Mouse (Mus musculus) NIH3T3 (cell line): ENCODE measurements at regions not wholly inside any gene's neighbourhood (a gene's known extent, or its start where the extent isn't known, plus 50 kb on each side); places are given as distances from the start of the nearest gene placed in this dataset.

Source experiments
- DNase-seq: peaks from one replicate; pipeline ENCODE4 v3.0.0-alpha.2; 2012; ENCODE audit warnings: low read depth

GRCm38 (mm10) chr3:133599731-133600130 lies 54.8 kb upstream of the Tet2 start:
- no peak for DNase-seq

- DNase-seq = peak; percentile 87
Observed at GRCm38 (mm10) chr3:133600447-133601220, 55.7 kb upstream of the Tet2 start.

- no peak for DNase-seq
Observed at GRCm38 (mm10) chr3:133605460-133605859, 60.5 kb upstream of the Tet2 start.

- DNase-seq = no peak
Observed at GRCm38 (mm10) chr3:133608845-133609261, 63.9 kb upstream of the Tet2 start.

GRCm38 (mm10) chr3:133613836-133614711 lies 69.1 kb upstream of the Tet2 start:
- DNase-seq = no peak

GRCm38 (mm10) chr3:133614712-133615426 lies 69.9 kb upstream of the Tet2 start:
- DNase-seq = no peak

GRCm38 (mm10) chr3:133617036-133617435 lies 72.1 kb upstream of the Tet2 start:
- no peak for DNase-seq

- DNase-seq = no peak
Observed at GRCm38 (mm10) chr3:133618491-133618890, 73.6 kb upstream of the Tet2 start.

- no peak for DNase-seq
Observed at GRCm38 (mm10) chr3:133623201-133623744, 78.3 kb upstream of the Tet2 start.

GRCm38 (mm10) chr3:133624079-133624875 lies 79.3 kb upstream of the Tet2 start:
- no peak for DNase-seq

GRCm38 (mm10) chr3:133625046-133625445 lies 80.1 kb upstream of the Tet2 start:
- no peak for DNase-seq

- peak; percentile 35 for DNase-seq
Observed at GRCm38 (mm10) chr3:133626442-133626841, 81.5 kb upstream of the Tet2 start.

- DNase-seq = no peak
Observed at GRCm38 (mm10) chr3:133627116-133627844, 82.3 kb upstream of the Tet2 start.

GRCm38 (mm10) chr3:133634306-133634705 lies 89.4 kb upstream of the Tet2 start:
- DNase-seq = no peak

- DNase-seq = no peak
Observed at GRCm38 (mm10) chr3:133645604-133646003, 100.7 kb upstream of the Tet2 start.

GRCm38 (mm10) chr3:133646449-133647059 lies 101.6 kb upstream of the Tet2 start:
- no peak for DNase-seq

GRCm38 (mm10) chr3:133650025-133650424 lies 105.1 kb upstream of the Tet2 start:
- DNase-seq = no peak

- DNase-seq = no peak
Observed at GRCm38 (mm10) chr3:133651996-133652395, 107.1 kb upstream of the Tet2 start.

- no peak for DNase-seq
Observed at GRCm38 (mm10) chr3:133659759-133660158, 114.8 kb upstream of the Tet2 start.

GRCm38 (mm10) chr3:133661303-133661702 lies 116.4 kb upstream of the Tet2 start:
- DNase-seq = no peak
